Mouse (Mus musculus) olfactory bulb, adult 2 months (tissue): ENCODE measurements around the gene Habp2. TPM values are rescaled to one million over a fixed set of nuclear protein-coding genes. Genes with fewer than 3 reads are reported as not detected.
"Not testable (repeated sequence)": the region's sequence is repeated elsewhere in the genome, so short reads cannot be mapped to it uniquely, and the experiment has no call there.

Experiments used
- H3K27ac ChIP-seq: fragments of 200-500 bp; 2 replicates; pipeline ENCODE4 v1.5.1; 2012; ENCODE audit warnings: low read depth, low read length; ENCODE audit not compliant: insufficient read depth
- H3K4me1 ChIP-seq: fragments of 200-500 bp; 2 replicates; pipeline ENCODE4 v1.6.1; 2012; ENCODE audit warnings: low read length; ENCODE audit not compliant: control insufficient read depth, insufficient read depth
- H3K4me3 ChIP-seq: fragments of 200-500 bp; 2 replicates; pipeline ENCODE4 v1.5.1; 2012; ENCODE audit warnings: mild to moderate bottlenecking, low read depth, low read length, moderate library complexity; ENCODE audit not compliant: insufficient read depth
- CTCF ChIP-seq: fragments of 200-500 bp; IDR thresholded peaks from 2 replicates; pipeline ENCODE4 v1.5.1; 2012; ENCODE audit warnings: low read depth, mild to moderate bottlenecking, low read length, moderate library complexity; ENCODE audit not compliant: insufficient read depth
- POLR2A ChIP-seq: fragments of 200-500 bp; IDR thresholded peaks from 2 replicates; pipeline ENCODE4 v1.6.1; 2012; ENCODE audit warnings: mild to moderate bottlenecking, low read depth, low read length, moderate library complexity; ENCODE audit not compliant: insufficient read depth
- WGBS: fragments of 180-500 bp; shearing (Covaris S2); methylation state at CpG from one replicate; pipeline ENCODE4 v1.1.7; 2018; 5-methylcytosine and 5-hydroxymethylcytosine counted together
- polyA plus RNA-seq: library from polyadenylated mRNA; stranded (reverse); fragments of >200 nt; gene quantifications from 2 replicates; pipeline ENCODE4 v1.2.4, GENCODE M21; 2012; ENCODE audit warnings: low replicate concordance; ENCODE audit not compliant: missing spikeins, insufficient read depth, insufficient read length

Habp2 gene
- polyA plus RNA-seq, 1 experiment: not detected

GRCm38 (mm10) chr19:56346750-56347149 lies 59.8 kb downstream of the Habp2 start:
- 0 out of 2 replicates have a peak, but pooled peaks cover 3% of the 10 kb centered on the region for H3K4me1 ChIP-seq
- TF ChIP-seq POLR2A (no peak), CTCF (no peak)
- H3K27ac ChIP-seq: no peak overlapping the region
- WGBS: 47% methylated on average over 13 of the region's 13 CpGs
- no peak overlapping the region for H3K4me3 ChIP-seq

- Histone ChIP-seq H3K4me3 (no peak overlapping the region), H3K4me1 (no peaks in the 10 kb centered on the region), H3K27ac (no peak overlapping the region)
- TF ChIP-seq POLR2A (no peak), CTCF (no peak)
- 61% methylated on average over 6 of the region's 6 CpGs for WGBS
Observed at GRCm38 (mm10) chr19:56349295-56349694, 62.4 kb downstream of the Habp2 start.

- no peak overlapping the region for H3K4me3 ChIP-seq
- H3K4me1 ChIP-seq: no peaks in the 10 kb centered on the region
- 84% methylated on average over 10 of the region's 10 CpGs for WGBS
- no peak overlapping the region for H3K27ac ChIP-seq
- TF ChIP-seq POLR2A (no peak), CTCF (no peak)
Observed at GRCm38 (mm10) chr19:56353689-56354088, 66.8 kb downstream of the Habp2 start.

GRCm38 (mm10) chr19:56355201-56355600 lies 68.3 kb downstream of the Habp2 start:
- H3K27ac ChIP-seq: no peak overlapping the region
- TF ChIP-seq CTCF: no peak
- TF ChIP-seq POLR2A: no peak
- H3K4me3 ChIP-seq: no peak overlapping the region
- WGBS: 93% methylated on average over 12 of the region's 12 CpGs
- no peaks in the 10 kb centered on the region for H3K4me1 ChIP-seq

GRCm38 (mm10) chr19:56356480-56357373 lies 69.8 kb downstream of the Habp2 start:
- 21% methylated on average over 17 of the region's 17 CpGs for WGBS
- Histone ChIP-seq H3K4me3 (no peak overlapping the region), H3K4me1 (no peaks in the 10 kb centered on the region), H3K27ac (no peak overlapping the region)
- TF ChIP-seq POLR2A (no peak), CTCF (peak; percentile 53; the same call in 1 of the 2 replicates)

GRCm38 (mm10) chr19:56357374-56357708 lies 70.4 kb downstream of the Habp2 start:
- not testable (repeated sequence) for H3K27ac ChIP-seq, H3K4me3 ChIP-seq, H3K4me1 ChIP-seq
- 73% methylated on average over 2 of the region's 2 CpGs for WGBS

- no peak overlapping the region for H3K27ac ChIP-seq
- H3K4me1 ChIP-seq: no peaks in the 10 kb centered on the region
- no peak for TF ChIP-seq CTCF
- H3K4me3 ChIP-seq: no peak overlapping the region
- 73% methylated on average over 2 of the region's 2 CpGs for WGBS
Observed at GRCm38 (mm10) chr19:56358890-56359289, 72.0 kb downstream of the Habp2 start.

GRCm38 (mm10) chr19:56363721-56364460 lies 77.0 kb downstream of the Habp2 start:
- TF ChIP-seq POLR2A (no peak), CTCF (no peak)
- WGBS: 65% methylated on average over 15 of the region's 15 CpGs
- no peak overlapping the region for H3K4me3 ChIP-seq

GRCm38 (mm10) chr19:56364563-56364962 lies 77.6 kb downstream of the Habp2 start:
- WGBS: 88% methylated on average over 8 of the region's 8 CpGs
- no peaks in the 10 kb centered on the region for H3K4me1 ChIP-seq
- TF ChIP-seq CTCF: no peak
- TF ChIP-seq POLR2A: no peak
- H3K27ac ChIP-seq: no peak overlapping the region
- no peak overlapping the region for H3K4me3 ChIP-seq

More at GRCm38 (mm10) chr19:56363721-56364460, 77.0 kb downstream of the Habp2 start:
- Histone ChIP-seq H3K27ac (no peak overlapping the region), H3K4me1 (no peaks in the 10 kb centered on the region)
